Mouse (Mus musculus) small intestine, adult 2 months (tissue): ENCODE measurements around the gene Slamf8.

Source experiments
- CTCF ChIP-seq: fragments of 200-500 bp; IDR thresholded peaks from 2 replicates; pipeline ENCODE4 v1.5.1; 2012; ENCODE audit warnings: low read depth, mild to moderate bottlenecking, control low read depth, inconsistent platforms, low read length, moderate library complexity, mixed read lengths; ENCODE audit not compliant: insufficient replicate concordance, insufficient read length; ENCODE audit errors: extremely low read depth
- POLR2A ChIP-seq: fragments of 200-500 bp; IDR thresholded peaks from 2 replicates; pipeline ENCODE4 v1.6.1; 2012; ENCODE audit warnings: low read depth, mild to moderate bottlenecking, control low read depth, inconsistent platforms, low read length, moderate library complexity

DNA sequence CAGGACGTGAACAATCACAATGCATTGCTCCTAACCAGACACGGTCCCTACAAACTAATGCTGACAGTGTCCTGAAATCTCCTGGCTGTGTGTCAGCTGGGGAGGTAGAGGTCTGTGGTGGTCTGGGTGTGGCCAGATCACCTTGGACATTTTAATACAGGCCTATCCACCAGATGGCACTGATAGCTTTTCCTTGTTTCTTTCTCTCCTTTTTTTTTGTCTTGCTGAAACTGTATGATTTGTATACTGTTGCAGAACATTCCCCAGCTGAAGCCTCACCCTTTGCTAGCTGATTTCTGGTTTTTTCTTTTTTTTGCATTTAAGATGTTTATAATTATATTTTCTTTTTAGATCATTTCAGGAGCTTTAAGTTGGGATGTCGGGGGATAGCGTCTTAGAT is 47.4 kb upstream of the Slamf8 start:
- TF ChIP-seq CTCF (no peak), POLR2A (no peak)
